Mouse (Mus musculus): Measurements from ENCODE around the gene 4930539E08Rik. TPM values are rescaled to one million over a fixed set of nuclear protein-coding genes. Genes with fewer than 3 reads are reported as not detected.

Gene 4930539E08Rik
- 3.4 TPM for polyA plus RNA-seq (2017; shearing (Covaris generic))

DNA sequence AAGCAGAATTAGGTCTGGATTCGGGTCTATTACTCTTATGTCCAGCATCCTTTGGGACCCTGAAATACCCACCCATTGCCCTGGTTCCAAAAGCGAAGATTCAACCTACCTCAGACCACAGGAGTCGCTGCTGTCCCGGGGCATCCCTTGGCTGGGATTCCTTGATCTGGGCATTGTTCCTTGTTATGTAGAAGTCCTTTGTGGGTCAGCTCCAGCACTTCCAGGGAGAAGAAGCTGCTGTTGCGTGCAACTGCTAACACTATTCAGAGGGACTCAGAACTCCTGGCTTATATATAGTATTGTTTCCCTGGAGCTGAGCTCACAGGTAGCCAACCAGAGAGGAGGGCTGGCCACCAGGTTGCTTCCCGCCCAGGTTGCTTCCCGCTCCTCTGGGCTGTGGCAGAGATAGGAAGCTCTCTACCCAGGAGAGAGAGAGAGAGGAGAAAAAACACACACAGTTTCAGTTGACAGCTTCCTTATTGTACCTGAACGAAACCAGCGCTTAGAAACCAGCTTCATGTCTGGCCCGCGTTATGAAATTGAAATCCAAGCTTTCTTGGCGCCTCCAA is at the start of gene 4930539E08Rik:
TSS of gene 4930539E08Rik (minus strand) at position 265 of the 569 bp plus-strand sequence.

GRCm38 (mm10) chr17:28951831-28952799 is 37.0 kb upstream of the 4930539E08Rik start, which contains the start of gene Kctd20:
Gene Kctd20, plus strand, starts transcription at chr17:28951950.

GRCm38 (mm10) chr17:28943740-28944139 is 28.6 kb upstream of the 4930539E08Rik start, which contains the start of gene Pxt1:
Gene Pxt1, minus strand, starts transcription at chr17:28943840.

GRCm38 (mm10) chr17:28858205-28858604 is 56.9 kb downstream of the 4930539E08Rik start, which contains the start of gene Pnpla1:
Gene Pnpla1, plus strand, starts transcription at chr17:28858411.

Other genes starting within 250 kb of the 4930539E08Rik start
- 0.45 TPM for gene Slc26a8, start 225.1 kb downstream of the 4930539E08Rik start, polyA plus RNA-seq (2017; shearing (Covaris generic))
- 12.9 TPM for gene Mapk14, start 224.0 kb downstream of the 4930539E08Rik start, polyA plus RNA-seq (2017; shearing (Covaris generic))
- gene AC170998.1, start 189.2 kb downstream of the 4930539E08Rik start, polyA plus RNA-seq (2017; shearing (Covaris generic)) = 7.9 TPM
- not detected for gene Mapk13, start 146.0 kb downstream of the 4930539E08Rik start, polyA plus RNA-seq (2017; shearing (Covaris generic))
- 2.5 TPM for gene Brpf3, start 114.2 kb downstream of the 4930539E08Rik start, polyA plus RNA-seq (2017; shearing (Covaris generic))
- not detected for gene Pnpla1, start 56.9 kb downstream of the 4930539E08Rik start, polyA plus RNA-seq (2017; shearing (Covaris generic))
- not detected for gene Pxt1, start 28.5 kb upstream of the 4930539E08Rik start, polyA plus RNA-seq (2017; shearing (Covaris generic))
- gene Kctd20, start 36.6 kb upstream of the 4930539E08Rik start, polyA plus RNA-seq (2017; shearing (Covaris generic)) = 84.4 TPM
- 261 TPM for gene Stk38, start 92.7 kb upstream of the 4930539E08Rik start, polyA plus RNA-seq (2017; shearing (Covaris generic))
- gene Srsf3, start 117.3 kb upstream of the 4930539E08Rik start, polyA plus RNA-seq (2017; shearing (Covaris generic)) = 552 TPM
- gene Cdkn1a, start 175.7 kb upstream of the 4930539E08Rik start, polyA plus RNA-seq (2017; shearing (Covaris generic)) = 5.1 TPM
- gene Rab44, start 198.8 kb upstream of the 4930539E08Rik start, polyA plus RNA-seq (2017; shearing (Covaris generic)) = not detected

Measured in CD4-positive, CD25-positive, alpha-beta regulatory T cell, adult 9 weeks (primary cell).